Mouse (Mus musculus) bone marrow, adult 2 months (tissue): Measurements from ENCODE around the gene Bcas2.

Experiments
- CTCF ChIP-seq: fragments of 200-500 bp; IDR thresholded peaks from 2 replicates; pipeline ENCODE4 v1.5.1; 2011; ENCODE audit warnings: low read length, control low read depth; ENCODE audit not compliant: control insufficient read depth, insufficient read depth
- POLR2A ChIP-seq: fragments of 200-500 bp; IDR thresholded peaks from 2 replicates; pipeline ENCODE4 v1.6.1; 2011; ENCODE audit warnings: low read depth, mild to moderate bottlenecking, control low read depth, low read length, borderline replicate concordance; ENCODE audit not compliant: control insufficient read depth

GRCm38 (mm10) chr3:103212142-103212541 is 40.7 kb downstream of the Bcas2 start:
- no peak for TF ChIP-seq CTCF
- TF ChIP-seq POLR2A = no peak
